Mouse (Mus musculus): ENCODE measurements around the gene Gtf2a2.

GRCm38 (mm10) chr9:70049416-70049783 lies 37.0 kb downstream of the Gtf2a2 start:
- TF ChIP-seq CTCF (IDR thresholded peaks at IDR 0.05; ENCODE audit: low read depth, low read length): no peak
- no peak for TF ChIP-seq POLR2A (IDR thresholded peaks at IDR 0.05; ENCODE audit: insufficient read depth, low read length)

Data from ES-Bruce4 (cell line).